9 mouse cellular contexts compared by ENCODE assay signal in genomic region chr12:55466088-55466701, GRCm38 (mm10). TPM values are rescaled to one million over a fixed set of nuclear protein-coding genes. Genes with fewer than 3 reads are reported as not detected.
A peak's percentile ranks its signal among the peaks of the same experiment; 100 is the strongest.
DNase-seq lines count a peak whose midpoint lies in the region; ATAC-seq lines count a peak whose summit lies in the region.
"Had no signal": no experiment of that assay in that cellular context is flagged by ENCODE, and none has a peak within 500 bp of the region (broad histone marks: within the 10 kb centered on the region; RNA-seq: fewer than 3 reads in every experiment).

No protein-coding gene starts in this region.

- H3K9ac ChIP-seq in lung, embryonic 16.5 days (ENCODE audit: low read length) = peak overlapping the region; percentile 11; the same call in 1 of the 2 replicates
- H3K9ac ChIP-seq in liver, embryonic 12.5 days = no peak overlapping the region

- no peaks in the 10 kb centered on the region for H3K9me3 ChIP-seq in lung, embryonic 16.5 days (ENCODE audit: control insufficient read depth, low read length)
- H3K9me3 ChIP-seq in liver, embryonic 12.5 days (replicated peaks) = no peaks in the 10 kb centered on the region
- H3K9me3 ChIP-seq: G1E had no signal

- no peak for ATAC-seq in lung, embryonic 16.5 days (ENCODE audit: low read depth)
- ATAC-seq in liver, embryonic 12.5 days = no peak

- H3K27me3 ChIP-seq in lung, embryonic 16.5 days (ENCODE audit: control insufficient read depth, insufficient read depth, low read depth, low read length) = no peaks in the 10 kb centered on the region
- H3K27me3 ChIP-seq in liver, embryonic 12.5 days (replicated peaks) = peaks cover 40% of the 10 kb centered on the region

- DNase-seq in gastrocnemius, adult 18-20 months (ENCODE audit: low spot score) = peak; percentile 43
- no peak for DNase-seq in gastrocnemius, adult 8-10 months (ENCODE audit: low spot score in 2 of 2)
- peak; percentile 26 for DNase-seq in right cerebral cortex, adult 18-20 months
- no peak for DNase-seq in right cerebral cortex, postnatal 36 days (ENCODE audit: low spot score in 2 of 2)
- DNase-seq in cerebellum, postnatal 25 days = peak; percentile 41 to 45
- DNase-seq in thymus, postnatal 4 days = peak; percentile 80

- H3K4me2 ChIP-seq in lung, embryonic 16.5 days (ENCODE audit: low read depth, low read length) = no peak overlapping the region
- H3K4me2 ChIP-seq in liver, embryonic 12.5 days = no peak overlapping the region

- H3K36me3 ChIP-seq in lung, embryonic 16.5 days (ENCODE audit: control insufficient read depth, insufficient read depth, low read length) = no peaks in the 10 kb centered on the region
- no peaks in the 10 kb centered on the region for H3K36me3 ChIP-seq in liver, embryonic 12.5 days
- H3K36me3 ChIP-seq: G1E had no signal

- 68% methylated on average over 7 of the region's 7 CpGs for WGBS in lung, embryonic 16.5 days
- WGBS in liver, embryonic 12.5 days (ENCODE audit: insufficient replicate concordance) = 58% methylated on average over 7 of the region's 7 CpGs

- peak overlapping the region; percentile 4; the same call in 1 of the 2 replicates for H3K27ac ChIP-seq in lung, embryonic 16.5 days (ENCODE audit: low read length)
- H3K27ac ChIP-seq in liver, embryonic 12.5 days = no peak overlapping the region

- H3K4me1 ChIP-seq in lung, embryonic 16.5 days (replicated peaks; ENCODE audit: control insufficient read depth, insufficient read depth, low read length) = peaks cover 67% of the 10 kb centered on the region
- peaks cover 27% of the 10 kb centered on the region for H3K4me1 ChIP-seq in liver, embryonic 12.5 days

- no peak overlapping the region for H3K4me3 ChIP-seq in lung, embryonic 16.5 days (ENCODE audit: low read length)
- H3K4me3 ChIP-seq in liver, embryonic 12.5 days = no peak overlapping the region

RNA-seq across cellular contexts. Expression of gene Nfkbia, which starts 26.3 kb away (rescaled TPM):
- 10 to 100 TPM; 19.0 to 63.6 TPM for total RNA-seq in gastrocnemius, adult 18-20 months (2021)
- total RNA-seq in gastrocnemius, adult 8-10 months (2022) = 10 to 100 TPM; 18.1 to 43.5 (median 29.1) TPM
- polyA plus RNA-seq in lung, embryonic 16.5 days (2015; fragmentation: Nextera tagmentation; extraction: Ambion mirVana) = 130 and 136 TPM in 2 replicates
- polyA plus RNA-seq in liver, embryonic 12.5 days (2016; fragmentation: Nextera tagmentation; extraction: Ambion mirVana) = 14.5 and 15.7 TPM in 2 replicates

Comparison
In these comparisons a context has a peak if more than half of its experiments do, and no peak if none do; other contexts are left out.
1. DNase-seq: peak in gastrocnemius, adult 18-20 months (single experiment), right cerebral cortex, adult 18-20 months (single experiment), cerebellum, postnatal 25 days (2 of 2) and thymus, postnatal 4 days (single experiment); none in gastrocnemius, adult 8-10 months (0 of 2) and right cerebral cortex, postnatal 36 days (0 of 2).